Mouse (Mus musculus) CH12.LX (cell line): Measurements from ENCODE around the gene Gne. TPM values are rescaled to one million over a fixed set of nuclear protein-coding genes. Genes with fewer than 3 reads are reported as not detected.
A peak's percentile ranks its signal among the peaks of the same experiment; 100 is the strongest.
"Not testable (repeated sequence)": the region's sequence is repeated elsewhere in the genome, so short reads cannot be mapped to it uniquely, and the experiment has no call there.

ENCODE experiments used
- DNase-seq: peaks from one replicate; pipeline ENCODE4 v3.0.0-alpha.2; 2013; ENCODE audit errors: extremely low read depth
- H3K27ac ChIP-seq: 2 replicates; pipeline ENCODE4 v1.5.1; 2012; ENCODE audit warnings: low read depth, mild to moderate bottlenecking, control low read depth, moderate library complexity; ENCODE audit not compliant: insufficient read depth
- H3K27me3 ChIP-seq: replicated peaks from 2 replicates; pipeline ENCODE3; 2012; ENCODE audit warnings: inconsistent platforms
- H3K36me3 ChIP-seq, 2 experiments: replicated peaks in 1 of 2; 2 replicates each; pipeline versions ENCODE3 to v1.6.1; 2012; ENCODE audit warnings: inconsistent platforms in 1 of 2, low read length in 1 of 2, mild to moderate bottlenecking in 1 of 2, mixed read lengths in 1 of 2, moderate library complexity in 1 of 2; ENCODE audit not compliant: control insufficient read depth in 1 of 2, insufficient read depth in 1 of 2
- H3K4me1 ChIP-seq, 2 experiments: 2 replicates each; pipeline ENCODE4 v1.6.1; 2012; ENCODE audit warnings: inconsistent platforms in 1 of 2, moderate library complexity in 1 of 2; ENCODE audit not compliant: insufficient read depth in 2 of 2, control insufficient read depth in 1 of 2
- H3K4me2 ChIP-seq: 2 replicates; pipeline ENCODE4 v1.6.1; 2012; ENCODE audit warnings: low read depth, mild to moderate bottlenecking, control low read depth; ENCODE audit not compliant: poor library complexity, insufficient read depth, severe bottlenecking
- H3K4me3 ChIP-seq, 3 experiments: fragments of 150-350 bp in 1 of 3; sonication (generic) in 1 of 3; replicated peaks in 1 of 3; 2 replicates each; pipeline versions ENCODE3 to v1.5.1; 2011 to 2012; ENCODE audit warnings: low read depth in 2 of 3, low read length in 2 of 3, mild to moderate bottlenecking in 2 of 3, moderate library complexity in 2 of 3, control low read depth in 1 of 3, improper control_type of control experiment in 1 of 3, inconsistent platforms in 1 of 3, mixed read lengths in 1 of 3; ENCODE audit not compliant: poor library complexity in 1 of 3
- H3K79me2 ChIP-seq: replicated peaks from 2 replicates; pipeline ENCODE4 v1.6.1; 2012; ENCODE audit warnings: mild to moderate bottlenecking, moderate library complexity; ENCODE audit not compliant: control insufficient read depth, poor library complexity, insufficient read depth, severe bottlenecking; ENCODE audit errors: extremely low read depth
- H3K9ac ChIP-seq: 2 replicates; pipeline ENCODE4 v1.6.1; 2012; ENCODE audit warnings: low read depth, mild to moderate bottlenecking, control low read depth, moderate library complexity; ENCODE audit not compliant: insufficient read depth
- H3K9me3 ChIP-seq: replicated peaks from 2 replicates; pipeline ENCODE3; 2012; ENCODE audit warnings: low read length, inconsistent platforms, mixed read lengths
- BHLHE40 ChIP-seq: IDR thresholded peaks from 2 replicates; pipeline ENCODE4 v1.6.1; 2011; ENCODE audit warnings: mild to moderate bottlenecking, low read depth, low read length, improper control_type of control experiment
- CHD2 ChIP-seq: IDR thresholded peaks from 2 replicates; pipeline ENCODE4 v1.6.1; 2011; ENCODE audit warnings: low read length, improper control_type of control experiment
- CTCF ChIP-seq, 2 experiments: IDR thresholded peaks in 1 of 2; conservative IDR thresholded peaks in 1 of 2; 2 replicates each; pipeline ENCODE4 v1.5.1; 2011 to 2012; ENCODE audit warnings: low read depth in 2 of 2, low read length in 2 of 2, improper control_type of control experiment in 1 of 2, inconsistent platforms in 1 of 2, mild to moderate bottlenecking in 1 of 2, moderate library complexity in 1 of 2
- E2F4 ChIP-seq: IDR thresholded peaks from 2 replicates; pipeline ENCODE4 v1.6.1; 2011; ENCODE audit warnings: low read depth, low read length, improper control_type of control experiment; ENCODE audit not compliant: insufficient replicate concordance
- EP300 ChIP-seq: IDR thresholded peaks from 2 replicates; pipeline ENCODE4 v1.6.1; 2011; ENCODE audit warnings: low read length, improper control_type of control experiment
- ETS1 ChIP-seq: conservative IDR thresholded peaks from 2 replicates; pipeline ENCODE4 v1.6.1; 2012; ENCODE audit warnings: low read depth, mild to moderate bottlenecking, inconsistent platforms, low read length, improper control_type of control experiment, moderate library complexity
- IRF4 ChIP-seq: IDR thresholded peaks from 2 replicates; pipeline ENCODE4 v1.6.1; 2014; ENCODE audit warnings: low read depth, mild to moderate bottlenecking, inconsistent platforms, low read length, improper control_type of control experiment
- JUN ChIP-seq: IDR thresholded peaks from 2 replicates; pipeline ENCODE4 v1.6.1; 2011; ENCODE audit warnings: low read depth, mild to moderate bottlenecking, low read length, improper control_type of control experiment, moderate library complexity; ENCODE audit not compliant: insufficient read depth
- JUND ChIP-seq: conservative IDR thresholded peaks from 2 replicates; pipeline ENCODE4 v1.6.1; 2011; ENCODE audit warnings: low read depth, low read length, improper control_type of control experiment
- KAT2A ChIP-seq: IDR thresholded peaks from 2 replicates; pipeline ENCODE4 v1.6.1; 2012; ENCODE audit warnings: low read length, improper control_type of control experiment, inconsistent platforms; ENCODE audit not compliant: insufficient replicate concordance
- MAFK ChIP-seq: IDR thresholded peaks from 2 replicates; pipeline ENCODE4 v1.6.1; 2011; ENCODE audit warnings: low read length, improper control_type of control experiment; ENCODE audit not compliant: insufficient replicate concordance
- MAX ChIP-seq: IDR thresholded peaks from 2 replicates; pipeline ENCODE4 v1.6.1; 2011; ENCODE audit warnings: low read length, improper control_type of control experiment
- MAZ ChIP-seq: IDR thresholded peaks from 2 replicates; pipeline ENCODE4 v1.6.1; 2012; ENCODE audit warnings: low read depth, mild to moderate bottlenecking, inconsistent platforms, low read length, improper control_type of control experiment, moderate library complexity
- MXI1 ChIP-seq: IDR thresholded peaks from 2 replicates; pipeline ENCODE4 v1.6.1; 2011; ENCODE audit warnings: mild to moderate bottlenecking, low read depth, low read length, improper control_type of control experiment
- PAX5 ChIP-seq: IDR thresholded peaks from 2 replicates; pipeline ENCODE4 v1.6.1; 2012; ENCODE audit warnings: low read length, inconsistent platforms, mixed read lengths
- POLR2A ChIP-seq: IDR thresholded peaks from 2 replicates; pipeline ENCODE4 v1.6.1; 2011; ENCODE audit warnings: low read depth, mild to moderate bottlenecking, improper control_type of control experiment, low read length
- RCOR1 ChIP-seq: conservative IDR thresholded peaks from 2 replicates; pipeline ENCODE4 v1.6.1; 2012; ENCODE audit warnings: low read depth, mild to moderate bottlenecking, inconsistent platforms, low read length, improper control_type of control experiment
- SIN3A ChIP-seq: IDR thresholded peaks from 2 replicates; pipeline ENCODE4 v1.6.1; 2012; ENCODE audit warnings: low read length, improper control_type of control experiment, inconsistent platforms
- SMC3 ChIP-seq: IDR thresholded peaks from 2 replicates; pipeline ENCODE4 v1.6.1; 2011; ENCODE audit warnings: low read depth, low read length, improper control_type of control experiment
- TBP ChIP-seq: conservative IDR thresholded peaks from 2 replicates; pipeline ENCODE4 v1.6.1; 2011; ENCODE audit warnings: low read depth, low read length, improper control_type of control experiment
- TCF12 ChIP-seq: IDR thresholded peaks from 2 replicates; pipeline ENCODE4 v1.6.1; 2014; ENCODE audit warnings: low read depth, mild to moderate bottlenecking, inconsistent platforms, low read length, improper control_type of control experiment
- UBTF ChIP-seq: IDR thresholded peaks from 2 replicates; pipeline ENCODE4 v1.6.1; 2012; ENCODE audit warnings: low read depth, mild to moderate bottlenecking, inconsistent platforms, low read length, improper control_type of control experiment, moderate library complexity
- ZNF384 ChIP-seq: IDR thresholded peaks from 2 replicates; pipeline ENCODE4 v1.6.1; 2012; ENCODE audit warnings: low read depth, low read length, improper control_type of control experiment, inconsistent platforms
- dilution Hi-C: fragments of 300-500 bp; cut with MboI; formaldehyde crosslinking; loops from 2 replicates; pipeline ENCODE4 v1.14.3; 2020; ENCODE audit warnings: low sequenced_read_pairs; ENCODE audit not compliant: extremely low pct_unique_long_range_greater_than_20kb, extremely low pct_ligation_motif_present
- in situ Hi-C: fragments of 300-500 bp; cut with MboI; formaldehyde crosslinking; loops from 3 replicates; pipeline ENCODE4 v1.14.3; 2019; ENCODE audit warnings: low sequenced_read_pairs, low pct_ligation_motif_present, low pct_unique_long_range_greater_than_20kb, mixed read lengths
- polyA plus RNA-seq: library from polyadenylated mRNA; unstranded; fragments of >175 nt; gene quantifications from 2 replicates; pipeline ENCODE4 v1.2.1, GENCODE M21; 2012; ENCODE audit warnings: low read depth; ENCODE audit not compliant: insufficient read length
- total RNA-seq, 2 experiments: library from RNA; depleted of rRNA; stranded (reverse); fragments of 300-350 nt in 1 of 2; fragments of >200 nt in 1 of 2; gene quantifications; 2 replicates each; pipeline ENCODE4 v1.2.3; 2012 to 2014

Gene Gne
- total and polyA plus RNA-seq, 3 experiments, result 34.4 to 37.1 (median 35.3) TPM

GRCm38 (mm10) chr4:44044685-44045356, 39.2 kb downstream of the Gne start (continued):
- TF ChIP-seq MAZ (no peak), BHLHE40 (no peak; the same call in none of the 2 replicates), CTCF (conservative IDR thresholded peaks at IDR 0.05 in 1 of 2, IDR thresholded peaks at IDR 0.05 in 1 of 2; ENCODE audit: low read depth in 2 of 2, low read length in 2 of 2) (no peak), E2F4 (peak; percentile 81; the same call in 1 of the 2 replicates), MAX (peak; percentile 71; the same call in 1 of the 2 replicates), CHD2 (no peak), KAT2A (0 out of 2 replicates have a peak, but pooled peaks have one; percentile 37), POLR2A (no peak), RCOR1 (peak; percentile 33; the same call in 1 of the 2 replicates), TBP (no peak), MAFK (no peak), MXI1 (peak; percentile 12; the same call in 1 of the 2 replicates), SIN3A (no peak), UBTF (no peak), IRF4 (no peak), JUN (peak; percentile 83), SMC3 (no peak), JUND (peak; percentile 81), ETS1 (peak; percentile 57; the same call in 1 of the 2 replicates)

DNA sequence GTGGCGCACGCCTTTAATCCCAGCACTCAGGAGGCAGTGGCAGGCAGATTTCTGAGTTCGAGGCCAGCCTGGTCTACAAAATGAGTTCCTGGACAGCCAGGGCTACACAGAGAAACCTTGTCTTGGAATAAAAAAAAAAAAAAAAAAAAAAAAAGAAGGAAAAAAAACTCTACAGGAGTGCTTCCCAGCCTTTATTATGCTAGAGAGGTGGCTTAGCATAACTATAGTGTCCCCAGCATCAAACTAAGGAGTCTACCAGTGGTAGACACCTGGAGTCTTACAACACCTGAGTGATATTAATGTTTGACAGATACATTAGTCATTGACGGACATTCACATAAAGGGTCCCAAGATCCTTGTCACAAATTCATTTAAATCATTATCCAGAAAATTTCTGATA, 40.8 kb downstream of the Gne start:
- DNase-seq, H3K27ac ChIP-seq, H3K9ac ChIP-seq, dilution Hi-C loops, in situ Hi-C loops, H3K4me2 ChIP-seq, H3K9me3 ChIP-seq, H3K4me3 ChIP-seq, H3K27me3 ChIP-seq, H3K79me2 ChIP-seq: not testable (repeated sequence)
- Histone ChIP-seq H3K36me3 (peaks cover 48 to 67% of the 10 kb centered on the region in 2 experiments), H3K4me1 (peaks cover 11 to 45% of the 10 kb centered on the region in 2 experiments)

DNA sequence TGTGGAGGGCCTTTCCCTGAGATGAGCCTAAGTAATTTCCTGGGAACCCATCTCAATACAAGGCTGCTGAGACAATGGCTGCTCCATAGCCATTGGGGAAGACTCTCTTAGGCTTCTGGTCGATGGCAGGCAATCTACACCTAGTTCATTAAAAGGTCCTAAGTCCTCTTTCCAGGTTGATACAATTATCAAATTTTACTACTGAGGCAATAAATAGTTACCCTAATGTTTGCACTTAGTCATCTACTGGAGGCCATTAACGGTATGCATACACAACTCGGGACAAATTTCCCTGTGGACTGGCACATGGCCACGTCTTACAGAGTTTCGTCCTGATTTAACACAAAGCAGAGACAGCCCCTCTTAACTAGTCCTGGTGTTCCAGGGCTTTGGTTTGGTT, 41.5 kb downstream of the Gne start:
- Histone ChIP-seq H3K9me3 (no peaks in the 10 kb centered on the region), H3K4me1 (peaks cover 11 to 45% of the 10 kb centered on the region in 2 experiments), H3K4me3 (no peak overlapping the region), H3K27me3 (no peaks in the 10 kb centered on the region), H3K4me2 (no peak overlapping the region), H3K36me3 (peaks cover 51 to 68% of the 10 kb centered on the region in 2 experiments), H3K79me2 (no peaks in the 10 kb centered on the region), H3K9ac (no peak overlapping the region), H3K27ac (no peak overlapping the region)
- DNase-seq, result no peak
- dilution Hi-C loops, result no loop called here
- TF ChIP-seq PAX5 (no peak), ZNF384 (no peak), SIN3A (no peak), KAT2A (no peak), IRF4 (no peak), MAZ (no peak), TCF12 (no peak), UBTF (no peak), CTCF (conservative IDR thresholded peaks at IDR 0.05 in 1 of 2, IDR thresholded peaks at IDR 0.05 in 1 of 2; ENCODE audit: low read depth in 2 of 2, low read length in 2 of 2) (no peak), POLR2A (no peak), EP300 (no peak), E2F4 (no peak), ETS1 (no peak), JUN (no peak)
- in situ Hi-C loops, result no loop called here
